Mouse (Mus musculus): ENCODE results near the gene Cd37. TPM values are rescaled to one million over a fixed set of nuclear protein-coding genes. Genes with fewer than 3 reads are reported as not detected.

Gene Cd37
- polyA plus RNA-seq, 1 experiment from 2014 or later, result 14.6 TPM

DNA sequence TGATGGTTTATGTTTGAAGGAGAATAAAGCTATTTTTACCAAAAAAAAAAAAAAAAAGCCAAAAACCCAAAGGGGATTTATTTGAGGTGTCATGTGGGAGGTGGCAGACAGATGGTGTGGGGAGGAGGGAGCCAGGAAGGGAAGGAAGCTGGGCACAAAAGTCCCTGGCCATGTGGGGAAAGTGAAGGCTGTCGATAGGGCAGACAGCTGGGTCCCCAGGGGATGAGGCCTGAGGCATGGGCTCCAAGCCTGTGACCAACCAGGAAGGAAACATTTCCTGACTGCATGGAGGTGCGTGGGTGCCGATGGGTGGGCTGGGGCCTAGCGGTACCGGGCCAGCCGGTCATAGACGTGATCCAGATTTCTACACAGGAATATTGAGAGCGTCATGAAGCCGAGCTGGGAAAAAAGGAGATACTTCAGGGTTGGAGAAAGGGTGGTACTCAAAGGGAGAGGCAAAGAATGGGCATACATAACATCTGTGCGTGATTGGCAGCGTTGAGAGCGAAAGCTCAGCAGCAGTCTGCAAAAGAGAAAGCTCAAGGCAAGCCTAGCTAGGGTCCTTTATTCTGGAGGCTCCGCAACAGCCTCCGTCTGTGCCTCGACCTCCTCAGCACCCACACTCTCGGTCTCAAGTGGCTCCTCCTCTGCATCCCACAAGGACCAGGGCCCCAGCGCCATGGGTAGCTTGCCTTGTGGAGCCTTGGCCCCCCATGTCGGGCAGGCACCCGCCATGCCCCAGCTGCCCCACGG lies 5.2 kb downstream of the Cd37 start:
- ATAC-seq, result no peak
- H3K4me3 ChIP-seq, result peak overlapping the region; percentile 8; the same call in 1 of the 2 replicates
- 50% methylated on average over 20 of the region's 20 CpGs for WGBS (ENCODE audit: insufficient replicate concordance)
- H3K9ac ChIP-seq, result peak overlapping the region; percentile 45
- H3K9me3 ChIP-seq (replicated peaks), result no peaks in the 10 kb centered on the region
- peaks cover 50% of the 10 kb centered on the region for H3K4me1 ChIP-seq
- no peak overlapping the region for H3K27ac ChIP-seq
- peaks cover 7% of the 10 kb centered on the region; the same call in 1 of the 2 replicates for H3K27me3 ChIP-seq (replicated peaks)
- peak overlapping the region; percentile 59 for H3K4me2 ChIP-seq
- peaks cover 19% of the 10 kb centered on the region for H3K36me3 ChIP-seq

DNA sequence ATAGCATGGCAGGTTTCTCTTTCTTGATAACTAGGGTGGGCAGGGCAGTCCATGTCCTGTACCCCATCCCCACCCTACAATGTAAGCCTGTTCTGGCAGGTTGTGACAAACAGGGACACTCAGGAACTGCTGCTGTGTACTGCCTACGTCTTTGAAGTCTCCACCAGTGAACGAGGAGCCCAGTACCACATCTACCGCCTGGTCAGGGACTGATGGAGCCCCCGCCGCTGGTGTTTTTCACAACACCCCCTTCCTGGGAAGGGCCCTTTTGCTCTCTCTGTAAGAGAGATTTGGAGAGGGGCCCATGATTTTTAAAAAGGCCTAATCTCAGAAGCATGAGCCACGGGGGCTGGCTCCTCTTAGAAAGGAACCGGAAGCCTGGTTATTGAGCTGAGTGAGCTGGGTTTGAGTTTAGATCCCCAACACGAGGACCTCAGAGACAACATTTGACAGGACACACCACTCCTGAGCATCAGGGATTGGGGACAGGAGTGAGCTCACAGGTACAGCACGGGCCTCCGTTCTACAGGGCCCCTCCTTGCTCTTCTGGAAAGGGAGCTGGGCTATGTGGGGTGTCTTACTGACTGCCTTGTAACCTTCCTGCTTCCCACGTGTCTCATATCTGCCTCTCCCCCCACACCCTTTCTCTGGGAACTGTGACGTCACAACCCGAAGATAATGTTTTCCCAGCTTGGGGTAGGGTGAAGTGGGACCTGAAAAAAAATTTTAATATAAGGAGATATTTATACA lies 6.0 kb downstream of the Cd37 start:
- 52% methylated on average over 13 of the region's 13 CpGs for WGBS (ENCODE audit: insufficient replicate concordance)
- Histone ChIP-seq H3K27me3 (replicated peaks) (peaks cover 7% of the 10 kb centered on the region; the same call in 1 of the 2 replicates), H3K9me3 (replicated peaks) (no peaks in the 10 kb centered on the region), H3K4me1 (peaks cover 41% of the 10 kb centered on the region), H3K4me2 (no peak overlapping the region), H3K36me3 (peaks cover 27% of the 10 kb centered on the region), H3K4me3 (no peak overlapping the region), H3K27ac (no peak overlapping the region), H3K9ac (no peak overlapping the region)
- ATAC-seq, result 0 out of 2 replicates have a peak, but pooled peaks have one; percentile 16

DNA sequence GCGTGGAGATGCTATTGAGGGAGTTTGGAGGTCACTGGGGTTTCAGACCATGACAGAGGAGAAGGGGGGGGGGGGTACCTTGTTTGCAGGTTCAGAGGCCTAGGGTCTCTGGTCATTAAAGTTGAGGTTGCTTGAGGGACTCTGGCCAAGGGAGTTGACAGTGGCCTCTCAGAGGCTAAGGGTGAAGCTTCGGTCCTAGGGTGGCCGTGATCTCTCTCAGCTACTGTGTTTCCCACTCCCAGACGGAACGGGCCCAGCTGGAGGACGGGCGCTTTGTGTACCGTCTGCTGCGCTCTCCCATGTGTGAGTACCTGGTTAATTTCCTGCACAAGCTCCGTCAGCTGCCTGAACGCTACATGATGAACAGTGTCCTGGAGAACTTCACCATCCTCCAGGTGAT lies 7.0 kb downstream of the Cd37 start:
- Histone ChIP-seq H3K9me3 (replicated peaks) (no peaks in the 10 kb centered on the region), H3K4me1 (peaks cover 36% of the 10 kb centered on the region), H3K27ac (no peak overlapping the region), H3K36me3 (peaks cover 27% of the 10 kb centered on the region), H3K9ac (no peak overlapping the region), H3K4me3 (no peak overlapping the region), H3K27me3 (replicated peaks) (peaks cover 7% of the 10 kb centered on the region; the same call in 1 of the 2 replicates), H3K4me2 (no peak overlapping the region)
- 80% methylated on average over 11 of the region's 11 CpGs for WGBS (ENCODE audit: insufficient replicate concordance)
- ATAC-seq, result no peak

DNA sequence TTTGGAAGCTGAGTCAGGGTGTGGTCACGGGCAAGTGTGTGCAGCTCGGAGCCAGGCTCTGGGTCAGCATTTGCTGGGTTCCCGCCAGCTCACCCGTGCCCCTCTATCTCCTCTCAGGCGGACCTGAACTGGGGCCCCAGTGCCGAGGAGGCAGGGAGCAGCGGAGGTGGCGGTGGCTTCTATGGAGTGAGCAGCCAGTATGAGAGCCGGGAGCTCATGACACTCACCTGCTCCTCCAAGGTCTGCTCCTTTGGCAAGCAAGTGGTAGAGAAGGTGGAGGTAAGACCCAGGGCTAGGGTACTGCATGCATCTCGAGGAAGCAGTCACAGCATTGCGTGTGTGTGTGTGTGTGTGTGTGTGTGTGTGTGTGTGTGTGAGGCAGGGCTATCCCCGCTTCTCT lies 7.7 kb downstream of the Cd37 start:
- Histone ChIP-seq H3K9me3 (replicated peaks) (no peaks in the 10 kb centered on the region), H3K4me1 (peaks cover 36% of the 10 kb centered on the region), H3K36me3 (peaks cover 27% of the 10 kb centered on the region), H3K27me3 (replicated peaks) (peaks cover 7% of the 10 kb centered on the region; the same call in 1 of the 2 replicates), H3K4me3 (no peak overlapping the region), H3K4me2 (no peak overlapping the region), H3K27ac (no peak overlapping the region), H3K9ac (no peak overlapping the region)
- 71% methylated on average over 12 of the region's 12 CpGs for WGBS (ENCODE audit: insufficient replicate concordance)
- no peak for ATAC-seq

DNA sequence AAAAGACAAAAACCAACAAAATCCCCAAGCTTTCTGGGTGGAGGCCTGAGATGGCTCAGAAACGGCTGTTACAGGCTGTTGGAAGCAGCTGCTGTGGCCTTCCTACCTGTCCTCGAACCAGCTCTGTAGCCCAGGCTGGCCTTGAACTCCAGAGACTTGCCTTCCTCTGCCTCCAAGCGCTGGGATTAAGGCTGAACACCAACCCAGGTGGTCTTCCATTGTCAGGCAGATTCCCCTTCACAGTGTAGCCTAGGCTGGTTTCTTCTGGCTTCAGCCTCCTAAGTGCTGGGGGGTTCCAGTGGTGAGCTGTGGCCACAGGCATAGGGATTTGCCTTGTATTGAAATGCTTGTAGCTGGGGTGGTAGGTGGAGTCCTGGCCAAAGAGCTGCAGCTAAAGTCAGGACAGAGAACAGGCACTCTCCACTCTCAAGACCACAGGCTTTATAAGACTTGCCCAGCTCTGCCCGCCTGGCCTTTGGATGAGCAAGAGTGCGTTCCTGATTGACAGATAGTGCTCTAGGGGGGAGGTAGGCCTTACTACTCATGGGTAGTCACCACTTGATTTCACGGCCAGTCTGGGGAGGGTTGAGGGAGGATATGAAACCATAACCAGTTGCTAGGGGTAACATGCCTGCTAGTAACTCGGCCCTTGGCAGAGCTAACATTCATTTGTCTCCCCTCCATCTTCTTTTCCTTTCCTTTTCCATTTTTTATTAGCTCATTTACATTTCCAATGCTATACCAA lies 9.3 kb downstream of the Cd37 start:
- WGBS (ENCODE audit: insufficient replicate concordance), result 60% methylated on average over 7 of the region's 7 CpGs
- Histone ChIP-seq H3K9me3 (replicated peaks) (no peaks in the 10 kb centered on the region), H3K4me2 (no peak overlapping the region), H3K27me3 (replicated peaks) (peaks cover 6% of the 10 kb centered on the region; the same call in 1 of the 2 replicates), H3K27ac (no peak overlapping the region), H3K9ac (no peak overlapping the region), H3K36me3 (peaks cover 36% of the 10 kb centered on the region), H3K4me3 (no peak overlapping the region), H3K4me1 (peaks cover 22% of the 10 kb centered on the region)
- ATAC-seq, result no peak

DNA sequence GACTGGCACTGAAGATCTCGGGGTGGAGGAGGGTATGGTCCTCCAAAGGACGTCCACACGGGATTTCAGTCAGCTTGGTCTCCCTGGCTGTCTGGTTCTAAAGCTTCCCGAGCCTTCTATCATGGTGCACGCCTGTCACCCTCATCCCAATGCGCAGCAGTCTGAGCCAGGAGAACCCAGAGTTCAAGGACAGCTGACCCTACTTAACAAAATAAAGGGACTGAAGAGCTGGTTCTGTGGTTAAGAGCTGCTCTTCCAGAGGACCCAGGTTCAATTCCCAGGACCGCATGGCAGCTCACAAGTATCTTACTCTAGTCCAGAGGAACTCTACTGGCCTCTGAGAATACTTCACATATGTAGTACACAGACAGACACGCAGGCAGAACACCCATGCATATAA lies 9.9 kb downstream of the Cd37 start:
- H3K4me3 ChIP-seq, result no peak overlapping the region
- no peaks in the 10 kb centered on the region for H3K9me3 ChIP-seq (replicated peaks)
- peaks cover 16% of the 10 kb centered on the region for H3K4me1 ChIP-seq
- no peak overlapping the region for H3K27ac ChIP-seq
- peaks cover 6% of the 10 kb centered on the region; the same call in 1 of the 2 replicates for H3K27me3 ChIP-seq (replicated peaks)
- 74% methylated on average over 8 of the region's 8 CpGs for WGBS (ENCODE audit: insufficient replicate concordance)
- H3K36me3 ChIP-seq, result peaks cover 36% of the 10 kb centered on the region
- no peak overlapping the region for H3K9ac ChIP-seq
- H3K4me2 ChIP-seq, result no peak overlapping the region
- no peak for ATAC-seq

DNA sequence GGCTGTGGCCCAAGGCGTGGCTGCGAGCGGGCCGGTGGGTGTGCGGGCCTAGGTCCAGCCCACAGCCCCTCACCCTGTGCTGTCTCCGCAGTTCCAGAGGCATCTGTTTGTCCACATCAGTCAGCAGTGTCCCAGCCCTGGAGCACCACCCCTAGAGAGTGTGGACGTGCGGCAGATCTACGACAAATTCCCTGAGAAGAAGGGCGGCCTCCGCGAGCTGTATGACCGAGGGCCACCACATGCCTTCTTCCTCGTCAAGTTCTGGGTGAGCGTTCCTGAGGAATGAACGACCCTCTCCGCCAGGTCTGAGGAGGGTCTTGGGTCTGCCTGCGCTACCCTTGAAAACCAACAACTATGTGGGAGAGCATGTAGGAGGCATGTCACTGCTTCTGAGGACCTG lies 10.4 kb downstream of the Cd37 start:
- 82% methylated on average over 18 of the region's 18 CpGs for WGBS (ENCODE audit: insufficient replicate concordance)
- H3K27ac ChIP-seq, result no peak overlapping the region
- no peak for ATAC-seq
- H3K27me3 ChIP-seq (replicated peaks), result peaks cover 6% of the 10 kb centered on the region; the same call in 1 of the 2 replicates
- no peak overlapping the region for H3K4me3 ChIP-seq
- peaks cover 38% of the 10 kb centered on the region for H3K36me3 ChIP-seq
- H3K4me1 ChIP-seq, result peaks cover 11% of the 10 kb centered on the region
- no peak overlapping the region for H3K9ac ChIP-seq
- H3K9me3 ChIP-seq (replicated peaks), result no peaks in the 10 kb centered on the region
- H3K4me2 ChIP-seq, result no peak overlapping the region

DNA sequence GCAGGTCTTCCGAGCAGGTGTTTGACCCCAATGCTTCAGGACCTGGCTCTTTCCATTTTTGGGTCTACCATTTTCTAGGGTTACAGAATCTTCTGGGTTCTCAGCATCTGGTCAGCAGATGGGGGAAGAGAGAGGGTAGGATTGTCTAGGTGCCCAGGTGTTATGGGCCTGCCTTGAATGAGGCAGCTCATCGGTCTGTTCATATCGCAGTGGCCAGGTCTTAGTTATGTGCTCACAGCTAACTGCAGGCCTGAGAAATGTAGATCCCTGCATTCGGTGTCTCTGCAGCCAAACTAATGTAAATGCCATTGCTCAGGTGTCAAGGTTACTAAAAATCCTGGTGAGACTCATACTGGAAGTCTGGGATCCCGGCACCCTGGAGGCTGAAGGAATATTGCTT lies 12.5 kb downstream of the Cd37 start:
- no peaks in the 10 kb centered on the region for H3K4me1 ChIP-seq
- H3K27ac ChIP-seq, result no peak overlapping the region
- 84% methylated on average over 5 of the region's 5 CpGs for WGBS (ENCODE audit: insufficient replicate concordance)
- H3K27me3 ChIP-seq (replicated peaks), result peaks cover 6% of the 10 kb centered on the region; the same call in 1 of the 2 replicates
- H3K36me3 ChIP-seq, result peaks cover 44% of the 10 kb centered on the region
- H3K9ac ChIP-seq, result no peak overlapping the region
- no peak for ATAC-seq
- no peaks in the 10 kb centered on the region for H3K9me3 ChIP-seq (replicated peaks)
- H3K4me3 ChIP-seq, result no peak overlapping the region
- H3K4me2 ChIP-seq, result no peak overlapping the region

DNA sequence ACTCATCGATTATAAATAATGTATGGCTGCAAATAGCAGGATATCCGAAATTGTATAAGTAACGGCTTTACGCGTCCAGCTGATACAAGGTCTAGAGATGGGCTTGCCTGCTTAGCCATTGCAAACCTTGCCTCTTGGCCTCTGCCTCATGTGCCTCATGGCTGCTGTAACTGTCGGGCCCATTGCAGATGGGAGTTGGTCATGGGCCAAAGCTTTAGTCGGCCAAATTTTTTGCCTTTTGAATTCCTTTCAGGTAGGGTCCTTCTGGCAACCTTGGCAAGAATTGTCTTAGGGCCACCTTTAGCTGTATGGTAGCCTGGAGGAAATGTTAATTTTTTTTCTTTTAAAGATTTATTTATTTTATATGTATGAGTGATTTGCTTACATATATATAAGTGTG lies 14.1 kb downstream of the Cd37 start:
- Histone ChIP-seq H3K27ac (no peak overlapping the region), H3K4me2 (no peak overlapping the region), H3K36me3 (peaks cover 47% of the 10 kb centered on the region), H3K9me3 (replicated peaks) (no peaks in the 10 kb centered on the region), H3K9ac (no peak overlapping the region), H3K4me3 (no peak overlapping the region), H3K4me1 (no peaks in the 10 kb centered on the region), H3K27me3 (replicated peaks) (peaks cover 6% of the 10 kb centered on the region; the same call in 1 of the 2 replicates)
- 79% methylated on average over 7 of the region's 7 CpGs for WGBS (ENCODE audit: insufficient replicate concordance)
- no peak for ATAC-seq

DNA sequence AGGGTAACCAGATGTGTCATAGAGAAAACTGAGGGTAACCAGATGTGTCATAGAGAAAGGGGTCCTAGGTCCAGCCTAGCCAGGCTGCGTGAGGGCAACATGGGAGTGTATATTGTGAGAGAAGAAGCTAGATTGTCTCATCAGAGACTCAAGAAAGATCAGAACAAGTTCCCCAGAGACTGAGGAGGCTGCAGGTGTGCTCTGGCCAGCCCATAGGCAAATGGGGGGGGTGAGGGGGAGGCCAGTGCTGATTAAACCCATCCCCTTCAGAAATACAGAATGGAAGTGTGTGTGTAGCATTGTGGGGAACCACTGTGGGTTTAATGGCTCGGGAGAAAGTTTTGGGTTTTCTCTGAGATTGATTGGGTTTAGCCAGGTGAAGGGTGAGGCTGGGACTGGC lies 17.2 kb downstream of the Cd37 start:
- Histone ChIP-seq H3K4me1 (peaks cover 11% of the 10 kb centered on the region; the same call in 1 of the 2 replicates), H3K4me3 (no peak overlapping the region), H3K36me3 (peaks cover 44% of the 10 kb centered on the region), H3K4me2 (no peak overlapping the region), H3K9me3 (replicated peaks) (no peaks in the 10 kb centered on the region), H3K27me3 (replicated peaks) (peaks cover 17% of the 10 kb centered on the region), H3K9ac (no peak overlapping the region), H3K27ac (no peak overlapping the region)
- ATAC-seq, result no peak
- WGBS (ENCODE audit: insufficient replicate concordance), result 42% methylated on average over 2 of the region's 2 CpGs

DNA sequence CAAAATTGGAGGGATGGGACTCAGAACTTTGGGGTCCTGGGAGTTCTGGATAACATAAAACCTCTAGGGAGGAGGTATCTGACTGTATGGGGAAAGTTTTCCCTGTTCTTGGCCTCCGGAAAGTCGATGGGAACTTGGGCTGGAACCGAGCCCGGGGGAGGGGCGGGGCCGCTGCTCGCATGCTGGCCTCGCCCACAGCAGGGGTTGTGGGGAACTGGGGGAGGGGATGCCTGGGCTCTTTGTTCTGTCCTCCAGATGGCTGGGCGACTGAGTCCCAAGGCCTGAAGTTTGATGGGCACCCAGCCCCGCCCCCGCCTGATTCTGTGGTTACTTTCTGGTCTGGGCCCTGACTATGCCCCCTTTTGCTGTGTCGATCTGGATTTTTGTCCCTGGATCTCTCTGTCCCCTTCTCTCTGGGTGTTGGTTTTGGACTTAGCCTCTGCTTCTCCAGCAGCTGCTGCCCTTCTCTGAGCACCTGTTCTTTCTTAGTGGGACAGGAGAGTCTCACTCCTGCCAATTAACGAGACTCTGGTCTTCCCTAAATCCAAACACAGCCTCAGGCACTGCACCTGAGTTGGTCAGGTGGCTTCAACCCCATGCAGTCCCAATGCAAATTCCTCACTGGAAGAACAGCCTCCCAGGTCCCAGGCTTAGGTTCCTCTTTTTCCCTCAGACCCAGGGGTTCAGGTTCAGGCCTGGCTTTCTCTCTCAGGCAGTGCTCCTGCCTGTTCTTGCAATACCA lies 22.3 kb downstream of the Cd37 start:
- ATAC-seq, result no peak
- Histone ChIP-seq H3K9ac (peak overlapping the region; percentile 66), H3K27ac (peak overlapping the region; percentile 68), H3K27me3 (replicated peaks) (peaks cover 52% of the 10 kb centered on the region), H3K4me2 (peak overlapping the region; percentile 63), H3K9me3 (replicated peaks) (no peaks in the 10 kb centered on the region), H3K4me1 (peaks cover 33% of the 10 kb centered on the region), H3K36me3 (peaks cover 19% of the 10 kb centered on the region), H3K4me3 (peak overlapping the region; percentile 58)
- WGBS (ENCODE audit: insufficient replicate concordance), result 4% methylated on average over 13 of the region's 13 CpGs
